Mouse (Mus musculus) MEL (cell line): Measurements from ENCODE around the gene Gm49318. TPM values are rescaled to one million over a fixed set of nuclear protein-coding genes. Genes with fewer than 3 reads are reported as not detected.

Experiments
- DNase-seq: peaks from one replicate; pipeline ENCODE4 v3.0.0; 2011; ENCODE audit warnings: low read depth, low spot score
- H3K27ac ChIP-seq: 2 replicates; pipeline ENCODE4 v1.5.1; 2012; ENCODE audit warnings: low read depth, mild to moderate bottlenecking, control low read depth, low read length, moderate library complexity; ENCODE audit not compliant: control insufficient read depth
- H3K27me3 ChIP-seq, 2 experiments: fragments of 150-350 bp in 1 of 2; sonication (generic) in 1 of 2; 2 replicates each; pipeline ENCODE4 v1.6.1; 2012; ENCODE audit warnings: low read length in 2 of 2, mild to moderate bottlenecking in 2 of 2, improper control_type of control experiment in 1 of 2, moderate library complexity in 1 of 2; ENCODE audit not compliant: insufficient read depth in 2 of 2, control insufficient read depth in 1 of 2
- H3K36me3 ChIP-seq, 2 experiments: 2 replicates each; pipeline ENCODE4 v1.6.1; 2012 to 2014; ENCODE audit warnings: low read length in 2 of 2, improper control_type of control experiment in 1 of 2, inconsistent platforms in 1 of 2, mild to moderate bottlenecking in 1 of 2; ENCODE audit not compliant: insufficient read depth in 2 of 2, control insufficient read depth in 1 of 2
- H3K4me1 ChIP-seq, 2 experiments: fragments of 150-350 bp in 1 of 2; sonication (generic) in 1 of 2; 2 replicates each; pipeline ENCODE4 v1.6.1; 2012; ENCODE audit warnings: low read length in 2 of 2, improper control_type of control experiment in 1 of 2, mild to moderate bottlenecking in 1 of 2; ENCODE audit not compliant: insufficient read depth in 2 of 2, control insufficient read depth in 1 of 2
- H3K4me3 ChIP-seq, 2 experiments: fragments of 150-350 bp in 1 of 2; sonication (generic) in 1 of 2; 2 replicates each; pipeline ENCODE4 v1.5.1; 2012; ENCODE audit warnings: low read depth in 2 of 2, low read length in 2 of 2, mild to moderate bottlenecking in 2 of 2, moderate library complexity in 2 of 2, control low read depth in 1 of 2, improper control_type of control experiment in 1 of 2; ENCODE audit not compliant: control insufficient read depth in 1 of 2, insufficient read depth in 1 of 2
- H3K79me2 ChIP-seq: 2 replicates; pipeline ENCODE4 v1.6.1; 2012; ENCODE audit warnings: mild to moderate bottlenecking, low read length, moderate library complexity; ENCODE audit not compliant: control insufficient read depth, poor library complexity, insufficient read depth
- H3K9ac ChIP-seq: 2 replicates; pipeline ENCODE4 v1.6.1; 2012; ENCODE audit warnings: low read depth, mild to moderate bottlenecking, control low read depth, low read length, moderate library complexity; ENCODE audit not compliant: control insufficient read depth, poor library complexity, severe bottlenecking
- H3K9me3 ChIP-seq: fragments of 150-350 bp; sonication (generic); replicated peaks from 2 replicates; pipeline ENCODE4 v1.6.1; 2012; ENCODE audit warnings: mild to moderate bottlenecking, low read length, improper control_type of control experiment, moderate library complexity; ENCODE audit not compliant: insufficient read depth
- BHLHE40 ChIP-seq: IDR thresholded peaks from 2 replicates; pipeline ENCODE4 v1.6.1; 2012; ENCODE audit warnings: low read depth, mild to moderate bottlenecking, inconsistent platforms, low read length, improper control_type of control experiment, borderline replicate concordance
- E2F4 ChIP-seq: IDR thresholded peaks from 2 replicates; pipeline ENCODE4 v1.6.1; 2011; ENCODE audit warnings: low read depth, low read length, improper control_type of control experiment, borderline replicate concordance
- ELF1 ChIP-seq: IDR thresholded peaks from 2 replicates; pipeline ENCODE4 v1.6.1; 2014; ENCODE audit warnings: low read depth, mild to moderate bottlenecking, inconsistent platforms, low read length, improper control_type of control experiment, moderate library complexity
- JUND ChIP-seq: IDR thresholded peaks from 2 replicates; pipeline ENCODE4 v1.6.1; 2011; ENCODE audit warnings: low read depth, mild to moderate bottlenecking, improper control_type of control experiment, low read length
- KAT2A ChIP-seq: conservative IDR thresholded peaks from 2 replicates; pipeline ENCODE4 v1.6.1; 2012; ENCODE audit warnings: low read depth, low read length, improper control_type of control experiment, inconsistent platforms
- MAX ChIP-seq: IDR thresholded peaks from 2 replicates; pipeline ENCODE4 v1.6.1; 2011; ENCODE audit warnings: low read length, improper control_type of control experiment
- MXI1 ChIP-seq: IDR thresholded peaks from 2 replicates; pipeline ENCODE4 v1.6.1; 2011; ENCODE audit warnings: mild to moderate bottlenecking, low read depth, low read length, improper control_type of control experiment
- MYB ChIP-seq: IDR thresholded peaks from 2 replicates; pipeline ENCODE4 v1.6.1; 2011; ENCODE audit warnings: mild to moderate bottlenecking, low read depth, low read length, improper control_type of control experiment
- NELFE ChIP-seq: IDR thresholded peaks from 2 replicates; pipeline ENCODE4 v1.6.1; 2011; ENCODE audit warnings: low read depth, low read length, improper control_type of control experiment
- POLR2A ChIP-seq, 2 experiments: IDR thresholded peaks; 2 replicates each; pipeline ENCODE4 v1.6.1; 2011 to 2012; ENCODE audit warnings: low read length in 2 of 2, mild to moderate bottlenecking in 2 of 2, control low read depth in 1 of 2, improper control_type of control experiment in 1 of 2, low read depth in 1 of 2, moderate library complexity in 1 of 2; ENCODE audit not compliant: control insufficient read depth in 1 of 2, insufficient read depth in 1 of 2, poor library complexity in 1 of 2
- POLR2AphosphoS5 ChIP-seq: IDR thresholded peaks from 2 replicates; pipeline ENCODE4 v1.6.1; 2012; ENCODE audit warnings: low read depth, borderline replicate concordance, mild to moderate bottlenecking, inconsistent platforms, low read length, moderate library complexity, mixed read lengths
- RAD21 ChIP-seq: IDR thresholded peaks from 2 replicates; pipeline ENCODE4 v1.6.1; 2011; ENCODE audit warnings: mild to moderate bottlenecking, low read depth, low read length, improper control_type of control experiment
- RCOR1 ChIP-seq: IDR thresholded peaks from 2 replicates; pipeline ENCODE4 v1.6.1; 2012; ENCODE audit warnings: low read depth, mild to moderate bottlenecking, inconsistent platforms, low read length, improper control_type of control experiment
- SIN3A ChIP-seq: IDR thresholded peaks from 2 replicates; pipeline ENCODE4 v1.6.1; 2012; ENCODE audit warnings: low read length, improper control_type of control experiment, inconsistent platforms
- TBP ChIP-seq: IDR thresholded peaks from 2 replicates; pipeline ENCODE4 v1.8.0; 2011; ENCODE audit warnings: low read depth, low read length, improper control_type of control experiment
- UBTF ChIP-seq: IDR thresholded peaks from 2 replicates; pipeline ENCODE4 v1.6.1; 2012; ENCODE audit warnings: low read depth, mild to moderate bottlenecking, inconsistent platforms, low read length, improper control_type of control experiment, moderate library complexity, borderline replicate concordance; ENCODE audit not compliant: insufficient read depth
- USF2 ChIP-seq, 2 experiments: IDR thresholded peaks; 2 replicates each; pipeline ENCODE4 v1.6.1; 2011 to 2012; ENCODE audit warnings: improper control_type of control experiment in 2 of 2, low read length in 2 of 2, borderline replicate concordance in 1 of 2, inconsistent platforms in 1 of 2, low read depth in 1 of 2, mild to moderate bottlenecking in 1 of 2; ENCODE audit not compliant: insufficient read depth in 1 of 2
- ZC3H11A ChIP-seq: IDR thresholded peaks from 2 replicates; pipeline ENCODE4 v1.6.1; 2012; ENCODE audit warnings: low read depth, mild to moderate bottlenecking, inconsistent platforms, low read length, improper control_type of control experiment
- ZMIZ1 ChIP-seq: IDR thresholded peaks from 2 replicates; pipeline ENCODE4 v1.6.1; 2012; ENCODE audit warnings: low read depth, mild to moderate bottlenecking, inconsistent platforms, low read length, improper control_type of control experiment, moderate library complexity
- ZNF384 ChIP-seq: IDR thresholded peaks from 2 replicates; pipeline ENCODE4 v1.6.1; 2012; ENCODE audit warnings: low read depth, mild to moderate bottlenecking, inconsistent platforms, low read length, improper control_type of control experiment
- polyA plus RNA-seq, 2 experiments: library from polyadenylated mRNA; stranded (reverse) in 1 of 2; unstranded in 1 of 2; fragments of >175 nt in 1 of 2; fragments of >200 nt in 1 of 2; gene quantifications; 2 replicates each; pipeline versions ENCODE4 v1.2.1 to v1.2.4; 2012; ENCODE audit warnings: low replicate concordance in 2 of 2, low read depth in 1 of 2; ENCODE audit not compliant: insufficient read length in 2 of 2, insufficient read depth in 1 of 2, missing spikeins in 1 of 2
- total RNA-seq: library from RNA; depleted of rRNA; stranded (reverse); fragments of 300-350 nt; gene quantifications from 2 replicates; pipeline ENCODE4 v1.2.3, GENCODE M21; 2012

Gm49318 gene
- total and polyA plus RNA-seq, 3 experiments = not detected

GRCm38 (mm10) chr9:22011055-22011454, 60.0 kb downstream of the Gm49318 start:
- H3K36me3 ChIP-seq = peaks cover 0 to 25% of the 10 kb centered on the region in 2 experiments; a peak in 3 of 4 replicates
- TF ChIP-seq KAT2A = no peak
- no peak for TF ChIP-seq RCOR1
- TF ChIP-seq JUND = no peak
- TF ChIP-seq MYB = no peak
- no peak for TF ChIP-seq TBP
- TF ChIP-seq ZMIZ1 = no peak
- TF ChIP-seq UBTF = no peak
- TF ChIP-seq ZC3H11A = no peak
- TF ChIP-seq ELF1 = no peak
- no peak for TF ChIP-seq POLR2AphosphoS5
- no peak for TF ChIP-seq NELFE
- TF ChIP-seq E2F4 = no peak
- no peak for TF ChIP-seq MAX
- no peak for TF ChIP-seq USF2 (IDR thresholded peaks at IDR 0.05; ENCODE audit: borderline replicate concordance in 1 of 2, insufficient read depth in 1 of 2, low read depth in 1 of 2, low read length in 2 of 2)
- no peak for TF ChIP-seq ZNF384
- no peak for TF ChIP-seq MXI1
- TF ChIP-seq SIN3A = no peak
- TF ChIP-seq POLR2A (IDR thresholded peaks at IDR 0.05; ENCODE audit: control insufficient read depth in 1 of 2, insufficient read depth in 1 of 2, low read depth in 1 of 2, low read length in 2 of 2, poor library complexity in 1 of 2) = no peak; a peak in 1 of 4 replicates
- no peak for TF ChIP-seq RAD21
- TF ChIP-seq, all 39 proteins: peak for 0

GRCm38 (mm10) chr9:22004546-22004945, 66.5 kb downstream of the Gm49318 start:
- H3K9ac ChIP-seq = no peak overlapping the region; the same call in 1 of the 2 replicates
- no peak for TF ChIP-seq RCOR1
- no peak for TF ChIP-seq BHLHE40
- TF ChIP-seq ELF1 = no peak
- TF ChIP-seq, all 39 proteins: peak for 0
- H3K27ac ChIP-seq = no peak overlapping the region
- no peaks in the 10 kb centered on the region for H3K9me3 ChIP-seq
- H3K79me2 ChIP-seq = peaks cover 26% of the 10 kb centered on the region
- no peak overlapping the region for H3K4me3 ChIP-seq
- peaks cover 16 to 22% of the 10 kb centered on the region in 2 experiments for H3K36me3 ChIP-seq
- no peak for DNase-seq
- peaks cover 3 to 22% of the 10 kb centered on the region in 2 experiments for H3K4me1 ChIP-seq
- peaks cover 0 to 2% of the 10 kb centered on the region in 2 experiments; a peak in 1 of 4 replicates for H3K27me3 ChIP-seq

More at GRCm38 (mm10) chr9:22011055-22011454, 60.0 kb downstream of the Gm49318 start:
- H3K4me3 ChIP-seq = no peak overlapping the region
- no peaks in the 10 kb centered on the region; a peak in 1 of 4 replicates for H3K4me1 ChIP-seq
- H3K27ac ChIP-seq = no peak overlapping the region
- H3K79me2 ChIP-seq = no peaks in the 10 kb centered on the region; the same call in 1 of the 2 replicates
- no peak for DNase-seq
- no peaks in the 10 kb centered on the region for H3K27me3 ChIP-seq
- no peak overlapping the region for H3K9ac ChIP-seq
- no peaks in the 10 kb centered on the region for H3K9me3 ChIP-seq
